Mouse (Mus musculus) heart, postnatal 36 days (tissue): ENCODE measurements at regions not wholly inside any gene's neighbourhood (a gene's known extent, or its start where the extent isn't known, plus 50 kb on each side); places are given as distances from the start of the nearest gene placed in this dataset.

Experiments used
- DNase-seq, 2 experiments: peaks; one replicate each; pipeline ENCODE4 v3.0.0; 2021 to 2022
- intact Hi-C: fragments of 180-260 bp; cut with DNase I; formaldehyde crosslinking; loops from one replicate; pipeline ENCODE4 v1.15.1; 2025

GRCm38 (mm10) chr8:109142495-109143158 is 351.2 kb upstream of the Pmfbp1 start:
- DNase-seq: no peak
- intact Hi-C loops: no loop called here

DNA sequence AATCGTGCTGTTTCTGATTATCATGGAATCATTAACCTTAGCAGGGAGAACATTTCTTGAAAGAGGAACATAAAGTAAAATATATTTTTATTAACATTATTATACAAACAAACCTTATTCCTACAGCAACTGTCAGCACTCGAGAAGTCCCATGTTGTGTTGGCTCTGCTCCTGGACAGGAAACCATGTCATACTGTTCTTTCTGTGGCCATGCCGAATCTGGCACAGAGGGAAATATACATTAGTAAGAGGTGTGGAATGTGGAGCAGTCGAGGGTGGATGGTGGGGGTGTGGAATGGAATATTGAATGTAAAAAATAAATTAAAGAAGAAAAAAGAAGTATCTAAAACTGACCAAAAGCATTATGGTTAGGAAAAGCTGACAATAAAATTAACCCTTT is 342.1 kb upstream of the Pmfbp1 start:
- intact Hi-C loops: no loop called here
- DNase-seq: no peak

DNA sequence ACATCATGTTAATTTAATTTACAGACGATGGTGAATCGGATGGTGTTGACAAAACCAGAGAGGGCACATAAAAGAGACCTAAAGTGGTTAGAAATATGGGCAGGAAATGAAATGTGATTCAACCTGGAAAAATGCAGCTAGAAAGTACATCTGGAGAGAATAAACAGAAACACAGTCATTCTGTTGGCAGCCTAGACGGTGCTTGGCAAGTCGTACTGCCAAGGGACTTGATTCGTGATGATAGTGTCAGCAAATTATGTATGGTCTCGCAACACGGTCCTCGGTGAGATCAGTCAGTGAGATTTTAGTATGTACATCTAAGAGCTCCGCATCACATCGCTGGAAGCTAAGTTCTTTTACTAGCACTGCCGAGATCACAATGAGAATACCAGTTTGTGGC is 338.3 kb upstream of the Pmfbp1 start:
- intact Hi-C loops: no loop called here
- DNase-seq: peak; percentile 49 to 59

DNA sequence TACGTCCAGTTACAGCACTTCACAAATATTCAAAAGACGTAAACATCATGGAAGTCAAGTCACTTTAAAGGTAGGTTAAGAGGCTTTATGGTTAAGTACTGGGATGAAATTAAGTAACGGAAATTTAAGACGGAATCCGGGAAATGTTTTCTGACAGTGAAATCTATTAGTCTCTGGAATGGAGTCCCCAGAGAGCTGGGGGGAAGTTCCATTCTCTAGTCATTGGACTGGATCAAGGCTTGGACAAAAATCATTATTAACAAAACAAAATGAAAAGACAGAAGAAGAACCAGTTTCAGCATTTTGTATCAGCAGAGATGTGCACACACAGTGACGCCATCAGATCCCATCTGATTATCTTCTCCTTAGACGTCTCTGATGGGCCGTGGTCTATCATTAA is 337.8 kb upstream of the Pmfbp1 start:
- intact Hi-C loops: no loop called here
- DNase-seq: peak in 1 of 2 experiments; percentile 12

GRCm38 (mm10) chr8:109172701-109173100 is 321.1 kb upstream of the Pmfbp1 start:
- intact Hi-C loops: no loop called here
- DNase-seq: no peak

GRCm38 (mm10) chr8:109185558-109186198 is 308.1 kb upstream of the Pmfbp1 start:
- peak; percentile 64 to 65 for DNase-seq
- intact Hi-C loops: loop anchor here (2.0 to 10.0 kb wide), 7 partner anchors 173 to 1303 kb away; no protein-coding TSS in a partner anchor

DNA sequence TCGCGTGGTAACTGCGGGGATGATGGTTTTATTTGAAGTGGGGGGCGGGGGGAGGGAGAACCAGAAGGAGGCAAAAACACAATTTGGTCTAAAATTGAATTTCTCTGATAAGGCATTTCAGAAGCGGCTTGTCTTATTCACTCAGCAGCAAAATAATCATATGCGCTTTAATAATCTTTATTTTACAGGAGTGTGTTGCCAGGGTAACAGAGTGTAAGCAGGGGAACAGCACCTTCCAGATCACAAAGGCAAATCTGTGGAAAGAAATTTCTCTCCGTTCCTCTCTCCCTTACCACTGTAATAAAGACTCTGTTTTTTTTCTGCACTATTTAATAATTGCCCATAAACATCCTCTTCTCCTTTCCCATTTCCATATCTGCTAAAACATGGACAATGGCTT is 306.2 kb upstream of the Pmfbp1 start:
- intact Hi-C loops: loop anchor here (2.0 to 10.0 kb wide), 6 partner anchors 175 to 1305 kb away; no protein-coding TSS in a partner anchor

GRCm38 (mm10) chr8:109214247-109214646 is 279.6 kb upstream of the Pmfbp1 start:
- no peak for DNase-seq
- intact Hi-C loops: no loop called here

More for the DNA sequence above, 306.2 kb upstream of the Pmfbp1 start:
- DNase-seq: no peak

GRCm38 (mm10) chr8:109216318-109216717 is 277.5 kb upstream of the Pmfbp1 start:
- intact Hi-C loops: no loop called here
- DNase-seq: no peak

DNA sequence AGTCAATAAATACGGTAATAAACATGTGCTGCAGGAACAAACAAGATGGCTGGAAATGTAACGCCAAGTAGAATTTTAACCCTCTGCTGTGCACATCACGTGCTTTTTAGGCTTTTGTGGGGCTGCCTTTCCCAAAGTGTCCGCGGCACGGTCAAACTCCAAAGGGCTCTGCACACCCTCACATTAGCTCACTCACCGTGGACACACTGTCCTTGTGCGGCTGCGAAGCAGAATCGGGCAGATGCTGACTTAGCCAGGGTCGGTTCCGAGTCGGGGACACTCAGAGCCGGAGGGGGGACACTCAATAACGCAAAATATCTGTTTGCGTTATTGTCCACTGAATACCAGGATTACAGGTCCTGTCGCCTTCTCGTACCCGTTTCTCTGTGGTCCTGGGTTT is 276.5 kb upstream of the Pmfbp1 start:
- no peak for DNase-seq
- intact Hi-C loops: no loop called here

- DNase-seq: no peak
- intact Hi-C loops: no loop called here
These were observed 261.3 kb upstream of the Pmfbp1 start for GRCm38 (mm10) chr8:109232281-109233234.

GRCm38 (mm10) chr8:109245526-109245925 is 248.3 kb upstream of the Pmfbp1 start:
- intact Hi-C loops: no loop called here

DNA sequence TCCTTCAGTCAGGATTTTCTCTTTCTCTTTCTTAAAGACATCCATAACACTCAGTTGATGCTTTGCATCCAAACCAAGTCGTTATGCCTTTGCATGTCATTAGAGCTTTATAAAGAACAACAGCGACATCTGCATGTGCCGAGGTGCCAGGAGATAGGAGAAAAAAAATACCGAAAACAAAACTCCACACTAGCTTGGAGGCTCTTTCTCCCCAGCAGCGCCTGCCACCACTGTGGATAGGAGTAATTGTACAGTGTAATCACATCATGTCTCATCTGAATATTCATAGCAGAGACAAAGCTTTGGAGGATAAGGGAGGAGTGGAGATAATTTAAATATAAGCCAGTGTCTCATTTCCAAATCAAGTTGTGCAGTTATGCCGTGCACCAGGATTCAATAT is 246.0 kb upstream of the Pmfbp1 start:
- no peak for DNase-seq
- intact Hi-C loops: no loop called here

More at GRCm38 (mm10) chr8:109245526-109245925, 248.3 kb upstream of the Pmfbp1 start:
- no peak for DNase-seq

DNA sequence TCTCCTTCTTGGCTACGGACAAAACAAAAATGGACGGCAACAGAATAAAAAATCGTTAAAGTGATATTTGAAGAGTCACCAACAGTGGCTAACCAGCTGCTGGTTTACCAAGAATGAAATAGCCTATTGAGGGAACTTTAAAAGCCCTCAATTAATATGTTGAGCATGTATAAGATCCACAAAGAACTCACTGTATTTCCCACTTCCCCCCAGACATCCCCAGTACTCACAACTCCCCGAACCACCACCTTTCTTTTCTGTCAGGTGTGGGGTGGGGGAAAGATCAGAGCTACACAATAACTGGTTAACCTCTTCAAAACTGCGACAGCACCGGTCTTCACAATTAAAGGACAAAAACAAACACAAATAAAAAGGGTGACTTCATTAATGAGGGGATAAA is 245.5 kb upstream of the Pmfbp1 start:
- DNase-seq: no peak
- intact Hi-C loops: no loop called here

GRCm38 (mm10) chr8:109249256-109249655 is 244.6 kb upstream of the Pmfbp1 start:
- DNase-seq: no peak
- intact Hi-C loops: no loop called here

GRCm38 (mm10) chr8:109249691-109250090 is 244.1 kb upstream of the Pmfbp1 start:
- intact Hi-C loops: no loop called here
- no peak for DNase-seq

DNA sequence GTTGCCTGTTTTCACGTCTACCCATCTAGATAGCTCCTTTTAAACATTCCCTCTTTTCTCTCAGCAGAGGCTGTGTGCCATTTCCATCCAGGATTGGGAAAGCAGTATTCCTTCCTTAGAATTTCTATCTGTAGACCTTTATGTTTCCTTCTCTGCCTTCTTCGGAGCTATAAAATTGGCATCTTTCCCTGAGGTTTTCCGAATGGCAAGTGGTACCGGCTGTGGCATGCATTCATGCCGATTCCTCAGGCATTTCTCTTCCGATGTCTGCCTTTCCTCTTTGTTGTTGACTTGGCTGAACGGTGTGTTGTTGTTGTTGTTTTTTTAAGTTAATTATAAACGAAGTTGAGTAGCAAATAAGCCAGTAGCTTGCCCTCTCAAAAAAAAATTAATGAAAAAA is 243.3 kb upstream of the Pmfbp1 start:
- intact Hi-C loops: no loop called here
- no peak for DNase-seq

- DNase-seq: no peak
- intact Hi-C loops: no loop called here
These were observed 242.4 kb upstream of the Pmfbp1 start for GRCm38 (mm10) chr8:109251360-109251798.

GRCm38 (mm10) chr8:109252404-109252803 is 241.4 kb upstream of the Pmfbp1 start:
- intact Hi-C loops: no loop called here
- no peak for DNase-seq

- intact Hi-C loops: no loop called here
- DNase-seq: peak in 1 of 2 experiments; percentile 43
These were observed 214.7 kb upstream of the Pmfbp1 start for GRCm38 (mm10) chr8:109279129-109279528.

DNA sequence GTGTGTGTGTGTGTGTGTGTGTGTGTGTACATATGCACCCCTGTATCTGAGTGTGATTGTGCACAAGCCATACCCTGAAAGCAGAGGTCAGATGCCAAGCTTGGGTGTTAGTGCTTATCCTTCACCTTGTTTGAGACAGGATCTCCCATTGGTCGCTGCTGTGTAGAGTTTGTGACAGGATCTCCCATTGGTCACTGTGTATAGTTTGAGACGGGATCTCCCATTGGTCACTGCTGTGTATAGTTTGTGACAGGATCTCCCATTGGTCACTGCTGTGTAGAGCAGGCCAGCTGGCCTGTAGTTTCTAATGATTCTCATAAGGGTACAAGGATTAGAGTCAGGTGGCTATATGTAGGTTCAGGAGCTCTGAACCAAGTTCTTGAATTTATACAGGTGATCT is 213.3 kb upstream of the Pmfbp1 start:
- intact Hi-C loops: no loop called here
- DNase-seq: no peak
